Mouse (Mus musculus) olfactory bulb, adult 2 months (tissue): ENCODE results near the gene Cars. TPM values are rescaled to one million over a fixed set of nuclear protein-coding genes. Genes with fewer than 3 reads are reported as not detected.
A peak's percentile ranks its signal among the peaks of the same experiment; 100 is the strongest.

Experiments
- H3K27ac ChIP-seq: fragments of 200-500 bp; 2 replicates; pipeline ENCODE4 v1.5.1; 2012; ENCODE audit warnings: low read depth, low read length; ENCODE audit not compliant: insufficient read depth
- H3K4me1 ChIP-seq: fragments of 200-500 bp; 2 replicates; pipeline ENCODE4 v1.6.1; 2012; ENCODE audit warnings: low read length; ENCODE audit not compliant: control insufficient read depth, insufficient read depth
- H3K4me3 ChIP-seq: fragments of 200-500 bp; 2 replicates; pipeline ENCODE4 v1.5.1; 2012; ENCODE audit warnings: mild to moderate bottlenecking, low read depth, low read length, moderate library complexity; ENCODE audit not compliant: insufficient read depth
- CTCF ChIP-seq: fragments of 200-500 bp; IDR thresholded peaks from 2 replicates; pipeline ENCODE4 v1.5.1; 2012; ENCODE audit warnings: low read depth, mild to moderate bottlenecking, low read length, moderate library complexity; ENCODE audit not compliant: insufficient read depth
- POLR2A ChIP-seq: fragments of 200-500 bp; IDR thresholded peaks from 2 replicates; pipeline ENCODE4 v1.6.1; 2012; ENCODE audit warnings: mild to moderate bottlenecking, low read depth, low read length, moderate library complexity; ENCODE audit not compliant: insufficient read depth
- WGBS: fragments of 180-500 bp; shearing (Covaris S2); methylation state at CpG from one replicate; pipeline ENCODE4 v1.1.7; 2018; 5-methylcytosine and 5-hydroxymethylcytosine counted together
- polyA plus RNA-seq: library from polyadenylated mRNA; stranded (reverse); fragments of >200 nt; gene quantifications from 2 replicates; pipeline ENCODE4 v1.2.4, GENCODE M21; 2012; ENCODE audit warnings: low replicate concordance; ENCODE audit not compliant: missing spikeins, insufficient read depth, insufficient read length

The Cars gene
- polyA plus RNA-seq, 1 experiment = not detected

DNA sequence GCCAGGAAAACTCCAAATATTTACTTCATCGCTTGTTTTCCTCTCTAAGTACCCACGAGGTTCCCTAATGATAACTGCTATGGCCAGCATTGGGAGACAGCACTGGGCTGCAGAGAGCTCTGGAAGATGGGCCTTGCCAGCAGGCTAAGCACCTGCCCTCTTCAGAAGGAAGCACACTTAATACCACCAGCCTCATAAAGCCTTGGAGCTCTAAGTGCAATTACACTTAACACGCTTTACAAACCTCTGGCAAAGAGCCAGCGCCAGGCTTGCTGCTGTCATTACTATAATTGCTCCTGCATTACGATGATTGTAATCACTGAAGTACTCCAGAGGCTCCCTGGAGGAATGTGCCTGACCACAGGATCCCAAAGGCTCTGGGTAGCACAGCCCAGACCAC lies 5.0 kb downstream of the Cars start:
- H3K4me1 ChIP-seq = peaks cover 10% of the 10 kb centered on the region; the same call in 1 of the 2 replicates
- 35% methylated on average over 5 of the region's 5 CpGs for WGBS

DNA sequence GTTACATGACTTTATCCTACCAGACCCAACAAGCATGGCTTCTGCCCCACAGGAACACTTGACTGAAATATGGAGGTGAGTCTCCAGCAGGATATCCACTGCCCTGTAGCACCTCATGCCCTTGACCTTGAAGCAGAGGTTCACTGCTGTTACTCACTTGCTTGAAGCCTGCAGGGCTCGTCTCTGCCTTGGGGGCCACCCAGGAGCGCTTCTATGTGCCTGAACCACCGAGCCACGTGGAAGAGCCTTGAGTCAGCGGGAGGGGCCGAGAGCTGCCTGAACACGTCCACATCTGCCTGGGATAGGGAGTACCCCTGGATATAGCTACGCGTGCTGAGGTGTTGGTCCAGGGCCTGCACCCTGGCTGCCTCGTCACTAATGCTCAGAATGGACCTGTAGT lies 7.6 kb downstream of the Cars start:
- Histone ChIP-seq H3K27ac (no peak overlapping the region), H3K4me3 (no peak overlapping the region), H3K4me1 (peaks cover 10% of the 10 kb centered on the region; the same call in 1 of the 2 replicates)
- TF ChIP-seq CTCF (no peak), POLR2A (no peak)
- 94% methylated on average over 10 of the region's 10 CpGs for WGBS

More for the DNA sequence above, 5.0 kb downstream of the Cars start:
- TF ChIP-seq POLR2A (no peak), CTCF (no peak)
- Histone ChIP-seq H3K27ac (no peak overlapping the region), H3K4me3 (no peak overlapping the region)

GRCm38 (mm10) chr7:143588006-143588405 lies 11.9 kb downstream of the Cars start:
- WGBS = 87% methylated on average over 4 of the region's 4 CpGs

DNA sequence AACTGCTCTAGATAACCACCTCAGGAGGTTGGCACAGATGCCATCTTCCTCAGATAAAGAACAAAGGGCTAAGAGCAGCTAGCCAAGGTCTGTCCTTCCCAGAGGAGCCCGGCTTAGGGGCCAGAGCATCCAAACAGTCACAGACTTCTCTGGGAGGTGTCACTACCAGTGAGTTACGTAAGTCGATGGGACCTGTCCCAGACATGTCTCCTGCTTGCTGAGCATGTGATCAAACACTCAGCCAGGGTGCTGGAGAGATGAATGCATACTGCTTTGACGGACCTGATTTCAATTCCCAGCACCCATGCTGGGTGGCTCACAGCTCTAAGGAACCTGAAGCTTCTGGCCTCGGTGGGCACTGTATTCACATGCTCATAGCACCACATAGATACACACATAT lies 12.3 kb downstream of the Cars start:
- H3K4me1 ChIP-seq = no peaks in the 10 kb centered on the region
- no peak overlapping the region for H3K27ac ChIP-seq
- no peak for TF ChIP-seq CTCF
- no peak for TF ChIP-seq POLR2A
- no peak overlapping the region for H3K4me3 ChIP-seq
- WGBS = 89% methylated on average over 5 of the region's 5 CpGs

More at GRCm38 (mm10) chr7:143588006-143588405, 11.9 kb downstream of the Cars start:
- TF ChIP-seq POLR2A (no peak), CTCF (no peak)
- H3K4me1 ChIP-seq = no peaks in the 10 kb centered on the region
- H3K27ac ChIP-seq = no peak overlapping the region
- no peak overlapping the region for H3K4me3 ChIP-seq

GRCm38 (mm10) chr7:143583956-143584355 lies 15.9 kb downstream of the Cars start:
- Histone ChIP-seq H3K4me1 (no peaks in the 10 kb centered on the region), H3K27ac (no peak overlapping the region), H3K4me3 (no peak overlapping the region)
- 25% methylated on average over 3 of the region's 3 CpGs for WGBS
- TF ChIP-seq CTCF (peak; percentile 50; the same call in 1 of the 2 replicates), POLR2A (no peak)

DNA sequence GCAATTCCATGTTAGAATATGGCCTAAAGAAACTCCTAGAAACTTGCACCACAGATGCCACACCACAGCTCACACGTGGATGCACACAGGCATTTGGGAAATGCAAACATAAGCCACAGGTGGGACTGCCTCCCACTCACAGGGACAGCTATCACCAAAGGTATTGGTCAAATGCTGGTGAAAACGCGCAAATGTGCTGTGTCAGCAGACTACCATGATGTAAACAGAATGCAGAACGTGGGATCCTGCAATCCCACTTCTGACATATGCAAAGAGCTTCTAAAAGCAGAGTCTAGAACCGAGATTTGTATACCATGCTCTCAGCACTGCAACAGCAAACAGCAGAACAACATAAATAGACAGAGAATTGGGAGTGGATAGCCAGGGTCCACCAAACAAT lies 16.9 kb downstream of the Cars start:
- WGBS = 92% methylated on average over 5 of the region's 5 CpGs
- no peak overlapping the region for H3K27ac ChIP-seq
- no peaks in the 10 kb centered on the region for H3K4me1 ChIP-seq
- TF ChIP-seq POLR2A (no peak), CTCF (no peak)
- no peak overlapping the region for H3K4me3 ChIP-seq

DNA sequence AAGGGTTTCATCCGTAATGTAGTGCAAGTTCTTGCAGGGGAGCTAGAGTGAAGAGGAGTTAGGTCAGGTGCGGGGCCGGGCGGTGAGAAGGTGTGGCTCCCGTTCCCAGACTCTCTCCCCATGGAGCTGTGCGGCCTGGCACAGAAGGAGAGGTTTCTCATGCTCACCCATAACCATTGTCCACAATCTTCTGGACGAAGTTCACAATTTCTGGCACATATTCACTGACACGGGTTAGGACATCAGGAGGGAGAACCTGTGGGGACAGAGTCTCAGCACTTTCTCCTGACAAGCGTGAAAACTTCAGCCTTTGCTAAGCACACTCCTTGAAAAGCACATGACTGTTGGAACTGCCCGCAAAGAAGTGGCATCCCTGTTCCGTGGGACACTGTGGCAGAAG lies 24.1 kb downstream of the Cars start:
- WGBS = 95% methylated on average over 11 of the region's 11 CpGs
- no peaks in the 10 kb centered on the region for H3K4me1 ChIP-seq
- H3K4me3 ChIP-seq = no peak overlapping the region
- TF ChIP-seq POLR2A = no peak
- TF ChIP-seq CTCF = no peak
- no peak overlapping the region for H3K27ac ChIP-seq

- 91% methylated on average over 3 of the region's 3 CpGs for WGBS
- Histone ChIP-seq H3K27ac (no peak overlapping the region), H3K4me1 (no peaks in the 10 kb centered on the region), H3K4me3 (no peak overlapping the region)
- TF ChIP-seq POLR2A = no peak
- no peak for TF ChIP-seq CTCF
These were observed 34.2 kb downstream of the Cars start for GRCm38 (mm10) chr7:143565648-143566039.

GRCm38 (mm10) chr7:143565015-143565647 lies 34.8 kb downstream of the Cars start:
- Histone ChIP-seq H3K4me3 (no peak overlapping the region), H3K27ac (no peak overlapping the region), H3K4me1 (no peaks in the 10 kb centered on the region)
- no peak for TF ChIP-seq CTCF
- no peak for TF ChIP-seq POLR2A
- WGBS = 96% methylated on average over 6 of the region's 6 CpGs

- H3K4me3 ChIP-seq = no peak overlapping the region
- TF ChIP-seq POLR2A (no peak), CTCF (no peak)
- no peak overlapping the region for H3K27ac ChIP-seq
- no peaks in the 10 kb centered on the region for H3K4me1 ChIP-seq
- WGBS = 97% methylated on average over 5 of the region's 5 CpGs
These were observed 36.1 kb downstream of the Cars start for GRCm38 (mm10) chr7:143563787-143564186.
